Mouse (Mus musculus): ENCODE results near the gene Pld3.

GRCm38 (mm10) chr7:27507711-27508647, 45.0 kb downstream of the Pld3 start:
- TF ChIP-seq CTCF (conservative IDR thresholded peaks at IDR 0.05; ENCODE audit: insufficient read depth, insufficient read length, low read depth, low read length) = no peak
- peak; percentile 78 for TF ChIP-seq POLR2A (IDR thresholded peaks at IDR 0.05; ENCODE audit: low read depth, low read length)

Data from kidney, adult 2 months (tissue).